ENCODE assay signal across 19 mouse cellular contexts in genomic region chr9:51636559-51637127, GRCm38 (mm10).
DNase-seq lines count a peak whose midpoint lies in the region; ATAC-seq and TF ChIP-seq lines count a peak whose summit lies in the region.
"Had no signal": no experiment of that assay in that cellular context is flagged by ENCODE, and none has a peak within 500 bp of the region (broad histone marks: within the 10 kb centered on the region; RNA-seq: fewer than 3 reads in every experiment).

No protein-coding gene starts in this region.

- H3K4me2 ChIP-seq in heart, embryonic 12.5 days: no peak overlapping the region
- no peak overlapping the region for H3K4me2 ChIP-seq in forebrain, embryonic 16.5 days (ENCODE audit: low read length)
- no peak overlapping the region for H3K4me2 ChIP-seq in hindbrain, embryonic 14.5 days (replicated peaks)
- no peak overlapping the region for H3K4me2 ChIP-seq in midbrain, postnatal 0 days (ENCODE audit: low read depth, low read length, poor library complexity, severe bottlenecking)
- H3K4me2 ChIP-seq: intestine, embryonic 15.5 days; kidney, embryonic 15.5 days; liver, embryonic 15.5 days had no signal

- no peak overlapping the region for H3K4me3 ChIP-seq in heart, adult 2 months
- no peak overlapping the region for H3K4me3 ChIP-seq in heart, embryonic 12.5 days
- H3K4me3 ChIP-seq in forebrain, embryonic 16.5 days (replicated peaks; ENCODE audit: low read length): no peak overlapping the region
- H3K4me3 ChIP-seq in hindbrain, embryonic 14.5 days (replicated peaks; ENCODE audit: low read length): no peak overlapping the region
- no peak overlapping the region for H3K4me3 ChIP-seq in midbrain, postnatal 0 days (ENCODE audit: low read depth, low read length)
- H3K4me3 ChIP-seq: intestine, embryonic 15.5 days; kidney, embryonic 15.5 days; liver, embryonic 15.5 days had no signal

- TF ChIP-seq CTCF in heart, adult 2 months (IDR thresholded peaks at IDR 0.05): no peak
- TF ChIP-seq CTCF in midbrain, postnatal 0 days (IDR thresholded peaks at IDR 0.05): no peak

- H3K79me2 ChIP-seq in heart, adult 2 months (replicated peaks; ENCODE audit: control insufficient read depth, insufficient read depth, low read length): no peaks in the 10 kb centered on the region

- ATAC-seq in heart, embryonic 12.5 days (ENCODE audit: insufficient number of reproducible peaks, low FRiP score): no peak
- no peak for ATAC-seq in forebrain, embryonic 16.5 days
- ATAC-seq in hindbrain, embryonic 14.5 days (ENCODE audit: low FRiP score): peak; percentile 51; the same call in 1 of the 2 replicates
- ATAC-seq in midbrain, postnatal 0 days (ENCODE audit: low FRiP score): no peak
- no peak for ATAC-seq in CD4-positive, CD25-positive, alpha-beta regulatory T cell, adult 4 months
- ATAC-seq: intestine, embryonic 15.5 days had no signal

- H3K36me3 ChIP-seq in heart, adult 2 months (ENCODE audit: control insufficient read depth, insufficient read depth, low read length): peaks cover 4% of the 10 kb centered on the region
- no peaks in the 10 kb centered on the region for H3K36me3 ChIP-seq in heart, embryonic 12.5 days
- H3K36me3 ChIP-seq in forebrain, embryonic 16.5 days (ENCODE audit: control insufficient read depth, insufficient read depth): no peaks in the 10 kb centered on the region
- no peaks in the 10 kb centered on the region for H3K36me3 ChIP-seq in hindbrain, embryonic 14.5 days (replicated peaks; ENCODE audit: control insufficient read depth, insufficient read depth)
- no peaks in the 10 kb centered on the region for H3K36me3 ChIP-seq in midbrain, postnatal 0 days (ENCODE audit: insufficient read depth, low read length)
- H3K36me3 ChIP-seq: intestine, embryonic 15.5 days; kidney, embryonic 15.5 days; liver, embryonic 15.5 days had no signal

- DNase-seq in heart, adult 2 months: no peak
- DNase-seq in hindbrain, embryonic 14.5 days (ENCODE audit: low spot score): no peak
- DNase-seq in midbrain, postnatal 0 days (ENCODE audit: low spot score): peak; percentile 35
- no peak for DNase-seq in urinary bladder, postnatal 4 days (ENCODE audit: low spot score in 2 of 2)
- DNase-seq in urinary bladder, postnatal 36 days (ENCODE audit: low spot score in 2 of 2): no peak
- DNase-seq: adrenal gland, postnatal 36 days; B cell, adult 2 months; cerebellum, adult 18-20 months; cerebellum, postnatal 25 days; embryo, embryonic 11 days; kidney, postnatal 4 days; retina, postnatal 1 day had no signal

- intact Hi-C loops in heart, adult 2 months (cut with DNase I): loop anchor here (10.0 kb wide), 1 partner anchor 128 kb away; the partner anchor contains the start of gene Arhgap20

- no peak overlapping the region for H3K9ac ChIP-seq in heart, adult 2 months (ENCODE audit: low read depth, low read length)
- no peak overlapping the region for H3K9ac ChIP-seq in heart, embryonic 12.5 days
- no peak overlapping the region for H3K9ac ChIP-seq in forebrain, embryonic 16.5 days (replicated peaks; ENCODE audit: low read depth, low read length)
- H3K9ac ChIP-seq in hindbrain, embryonic 14.5 days: no peak overlapping the region
- no peak overlapping the region for H3K9ac ChIP-seq in midbrain, postnatal 0 days (replicated peaks; ENCODE audit: low read length, poor library complexity, severe bottlenecking)
- H3K9ac ChIP-seq: intestine, embryonic 15.5 days; kidney, embryonic 15.5 days; liver, embryonic 15.5 days had no signal

- peak overlapping the region; percentile 32; the same call in 1 of the 2 replicates for H3K27ac ChIP-seq in heart, adult 2 months
- H3K27ac ChIP-seq in heart, embryonic 12.5 days (ENCODE audit: poor library complexity, severe bottlenecking): no peak overlapping the region
- peak overlapping the region; percentile 2; the same call in 1 of the 2 replicates for H3K27ac ChIP-seq in forebrain, embryonic 16.5 days (ENCODE audit: low read length)
- peak overlapping the region; percentile 86 for H3K27ac ChIP-seq in hindbrain, embryonic 14.5 days
- peak overlapping the region; percentile 43; the same call in 1 of the 2 replicates for H3K27ac ChIP-seq in midbrain, postnatal 0 days (ENCODE audit: low read depth, low read length)
- H3K27ac ChIP-seq: intestine, embryonic 15.5 days; kidney, embryonic 15.5 days; liver, embryonic 15.5 days; macrophage had no signal

- H3K4me1 ChIP-seq in heart, adult 2 months (ENCODE audit: control insufficient read depth, insufficient read depth, low read length): peaks cover 4% of the 10 kb centered on the region; the same call in 1 of the 2 replicates
- H3K4me1 ChIP-seq in heart, embryonic 12.5 days (replicated peaks): 0 out of 2 replicates have a peak, but pooled peaks cover 7% of the 10 kb centered on the region
- H3K4me1 ChIP-seq in forebrain, embryonic 16.5 days (replicated peaks; ENCODE audit: control insufficient read depth, insufficient read depth, low read length): peaks cover 5% of the 10 kb centered on the region; the same call in 1 of the 2 replicates
- H3K4me1 ChIP-seq in hindbrain, embryonic 14.5 days (replicated peaks; ENCODE audit: control insufficient read depth, insufficient read depth, low read length): peaks cover 14% of the 10 kb centered on the region; the same call in 1 of the 2 replicates
- no peaks in the 10 kb centered on the region for H3K4me1 ChIP-seq in midbrain, postnatal 0 days (ENCODE audit: insufficient read depth, low read length)
- H3K4me1 ChIP-seq: intestine, embryonic 15.5 days; kidney, embryonic 15.5 days; liver, embryonic 15.5 days had no signal

- no peak for TF ChIP-seq POLR2A in heart, adult 2 months (IDR thresholded peaks at IDR 0.05; ENCODE audit: insufficient read depth, low read depth, low read length)

- no peak for TF ChIP-seq EP300 in heart, adult 2 months (IDR thresholded peaks at IDR 0.05; ENCODE audit: insufficient read depth, low read depth, low read length)

- H3K9me3 ChIP-seq in heart, embryonic 12.5 days (replicated peaks): no peaks in the 10 kb centered on the region
- H3K9me3 ChIP-seq in forebrain, embryonic 16.5 days (ENCODE audit: control insufficient read depth, low read length): no peaks in the 10 kb centered on the region
- no peaks in the 10 kb centered on the region for H3K9me3 ChIP-seq in hindbrain, embryonic 14.5 days (ENCODE audit: control insufficient read depth, low read length)
- H3K9me3 ChIP-seq in midbrain, postnatal 0 days (ENCODE audit: low read length): no peaks in the 10 kb centered on the region
- H3K9me3 ChIP-seq: intestine, embryonic 15.5 days; kidney, embryonic 15.5 days; liver, embryonic 15.5 days had no signal

- 77% methylated on average over 1 of the region's 1 CpGs for WGBS in heart, adult 2 months
- WGBS in heart, embryonic 12.5 days: 76% methylated on average over 1 of the region's 1 CpGs
- WGBS in forebrain, embryonic 16.5 days: 72% methylated on average over 1 of the region's 1 CpGs
- WGBS in hindbrain, embryonic 14.5 days: 68% methylated on average over 1 of the region's 1 CpGs
- 72% methylated on average over 1 of the region's 1 CpGs for WGBS in midbrain, postnatal 0 days

- H3K27me3 ChIP-seq in heart, adult 2 months (ENCODE audit: control insufficient read depth, insufficient read depth, low read length): no peaks in the 10 kb centered on the region
- no peaks in the 10 kb centered on the region for H3K27me3 ChIP-seq in heart, embryonic 12.5 days (replicated peaks)
- no peaks in the 10 kb centered on the region for H3K27me3 ChIP-seq in forebrain, embryonic 16.5 days (replicated peaks; ENCODE audit: control insufficient read depth, insufficient read depth, low read length)
- no peaks in the 10 kb centered on the region for H3K27me3 ChIP-seq in hindbrain, embryonic 14.5 days (ENCODE audit: control insufficient read depth, insufficient read depth, low read length)
- H3K27me3 ChIP-seq in midbrain, postnatal 0 days (ENCODE audit: insufficient read depth, low read length): no peaks in the 10 kb centered on the region
- H3K27me3 ChIP-seq: intestine, embryonic 15.5 days; kidney, embryonic 15.5 days; liver, embryonic 15.5 days had no signal
